Mouse (Mus musculus) C3H10T1/2 (cell line): ENCODE measurements around the gene Gm11032. TPM values are rescaled to one million over a fixed set of nuclear protein-coding genes. Genes with fewer than 3 reads are reported as not detected.

Experiments
- polyA plus RNA-seq, 2 experiments: library from polyadenylated mRNA; unstranded; fragments of >200 nt; fragmentation: generic; extraction: Trizol; gene quantifications; one replicate each; pipeline ENCODE4 v1.2.1; 2012; ENCODE audit warnings: missing spikeins in 2 of 2

The Gm11032 gene
- polyA plus RNA-seq: not detected

DNA sequence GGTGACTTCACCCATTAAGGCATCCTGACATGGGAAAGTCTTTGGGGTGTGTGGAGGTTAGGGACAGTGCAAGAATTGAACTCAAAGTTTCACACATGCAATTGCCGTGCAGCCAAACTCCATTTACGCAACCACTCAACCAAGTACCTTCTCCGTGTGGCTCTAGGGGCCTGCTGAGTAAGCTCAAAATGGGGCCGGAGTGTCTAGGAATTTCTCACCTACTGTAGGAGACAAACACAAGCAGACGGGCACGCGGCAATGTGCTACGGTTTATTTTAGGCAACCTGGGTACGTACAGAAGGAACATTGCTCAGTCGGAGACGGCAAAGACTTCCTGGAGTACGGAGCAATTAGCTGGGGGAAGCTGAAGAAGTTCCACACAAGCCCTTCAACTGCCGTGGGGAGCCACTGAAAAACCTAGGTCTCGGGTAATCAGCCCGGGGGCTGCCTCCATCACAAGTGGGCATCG lies at the start of gene Gm11032:
Gm11032 (plus strand) TSS at position 51 of the 469 bp plus-strand sequence.

DNA sequence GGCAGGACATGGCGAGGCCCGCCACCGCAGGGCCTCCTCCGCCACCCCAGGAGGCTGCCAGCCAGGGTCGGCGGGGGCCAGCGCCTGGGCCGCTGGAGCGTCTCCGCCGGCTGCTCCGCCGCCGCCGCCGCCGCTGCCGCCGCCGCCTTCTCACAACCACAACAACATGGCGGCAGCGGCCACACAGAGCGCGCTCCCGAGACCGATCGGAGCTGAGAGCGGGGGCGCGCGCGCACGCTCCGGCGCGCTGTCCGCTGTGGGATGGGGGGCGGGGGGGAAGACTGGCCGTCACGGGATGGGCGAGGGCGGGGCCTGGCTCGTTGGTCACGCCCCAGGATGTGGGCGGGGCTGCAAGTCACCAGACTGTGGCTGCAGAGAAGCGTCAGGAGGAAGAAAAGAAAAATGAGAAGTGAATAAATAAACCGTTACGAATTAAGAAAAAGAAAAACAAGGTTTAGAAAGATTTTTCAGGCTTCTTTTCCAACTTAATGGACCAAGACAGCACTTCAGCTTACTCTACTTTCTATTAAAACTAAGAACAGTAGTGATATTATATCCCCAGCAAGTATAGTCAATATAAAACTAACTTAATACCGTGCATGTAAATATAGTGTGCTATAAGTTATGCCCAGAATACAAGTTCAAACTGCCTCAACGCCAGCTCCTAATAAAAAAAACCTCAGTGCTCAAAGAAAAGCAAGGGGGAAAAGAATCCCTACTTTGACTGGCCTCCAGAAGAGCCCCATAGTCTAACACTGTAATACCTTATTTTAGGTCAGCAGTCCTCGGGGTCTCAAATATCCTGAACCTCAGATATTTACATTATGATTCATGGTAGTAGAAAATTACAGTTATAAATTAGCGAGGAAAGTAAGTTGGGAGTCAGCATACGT lies 25.0 kb upstream of the Gm11032 start, which contains the start of gene Mtmr3:
Mtmr3 (minus strand) TSS at position 256 of the 893 bp plus-strand sequence.

DNA sequence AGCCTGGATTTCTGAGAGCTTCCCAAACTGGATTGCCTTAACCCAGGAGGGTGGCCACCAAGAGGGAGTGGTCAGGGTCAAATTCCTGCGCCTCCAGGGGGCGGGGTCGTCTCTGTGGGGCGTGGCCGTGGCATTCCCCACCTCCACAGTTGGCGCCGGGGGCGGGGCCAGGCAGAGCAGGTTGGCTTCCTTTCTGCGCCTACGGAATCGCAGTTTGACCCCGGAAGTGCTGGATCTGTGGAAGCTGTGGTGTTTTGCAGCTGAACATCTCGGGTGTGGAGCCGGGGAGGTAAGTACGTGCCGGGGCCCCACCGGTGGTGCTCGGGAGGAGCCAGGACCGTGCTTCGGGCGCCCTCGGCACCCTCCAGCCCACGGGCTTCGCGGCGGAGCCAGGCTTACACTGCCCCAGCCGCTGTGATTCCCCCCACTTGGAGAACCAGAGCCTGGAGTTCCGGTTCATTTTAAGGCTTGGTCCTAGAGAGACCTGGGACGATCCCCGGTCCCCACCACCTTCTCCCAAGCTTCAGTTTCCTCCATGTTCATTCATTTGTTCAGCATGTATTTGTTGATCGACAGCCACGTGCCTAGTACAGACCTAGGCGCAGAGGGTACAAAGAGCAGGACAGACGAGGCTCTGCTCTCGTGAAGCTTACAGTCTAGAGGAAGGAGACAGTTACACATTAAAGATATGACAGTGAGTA lies 17.8 kb downstream of the Gm11032 start, which contains the start of gene Ascc2:
Ascc2 (plus strand) TSS at position 214 of the 701 bp plus-strand sequence.

Other genes starting within 250 kb of the Gm11032 start
- gene Hormad2, start 179.0 kb upstream of the Gm11032 start, polyA plus RNA-seq: under 1 TPM; 0.05 to 0.13 TPM
- gene Mtmr3, start 25.2 kb upstream of the Gm11032 start, polyA plus RNA-seq: 10 to 100 TPM in 1 of 2 experiments, 1 to 10 TPM in 1; 3.7 to 27.7 TPM
- gene Ascc2, start 17.7 kb downstream of the Gm11032 start, polyA plus RNA-seq: 10 to 100 TPM; 23.3 to 24.8 TPM
- 1,000 to 10,000 TPM in 1 of 2 experiments, 100 to 1,000 TPM in 1; 830 to 1,141 TPM for gene Uqcr10, start 84.3 kb downstream of the Gm11032 start, polyA plus RNA-seq
- gene Zmat5, start 84.6 kb downstream of the Gm11032 start, polyA plus RNA-seq: 10 to 100 TPM; 51.7 to 78.9 TPM
- gene Cabp7, start 126.7 kb downstream of the Gm11032 start, polyA plus RNA-seq: under 1 TPM; 0.09 to 0.21 TPM
- 10 to 100 TPM in 1 of 2 experiments, 1 to 10 TPM in 1; 9.6 to 38.1 TPM for gene Nf2, start 229.5 kb downstream of the Gm11032 start, polyA plus RNA-seq